Mouse (Mus musculus) heart, adult 18-20 months (tissue): ENCODE results near the gene Ppp1r9b. TPM values are rescaled to one million over a fixed set of nuclear protein-coding genes. Genes with fewer than 3 reads are reported as not detected.

Source experiments
- DNase-seq, 2 experiments: peaks; one replicate each; pipeline ENCODE4 v3.0.0; 2021 to 2022; ENCODE audit warnings: mixed read lengths in 1 of 2
- total RNA-seq, 2 experiments: library from RNA; stranded (reverse); gene quantifications; 2 replicates each; pipeline ENCODE4 v1.2.3; 2021

Gene Ppp1r9b
- total RNA-seq, 2 experiments from 2014 or later = 44.8 to 47.2 TPM

- no peak for DNase-seq
These were observed 31.6 kb downstream of the Ppp1r9b start for GRCm38 (mm10) chr11:95022237-95022992.

- DNase-seq = no peak
These were observed 32.6 kb downstream of the Ppp1r9b start for GRCm38 (mm10) chr11:95023481-95023880.

DNA sequence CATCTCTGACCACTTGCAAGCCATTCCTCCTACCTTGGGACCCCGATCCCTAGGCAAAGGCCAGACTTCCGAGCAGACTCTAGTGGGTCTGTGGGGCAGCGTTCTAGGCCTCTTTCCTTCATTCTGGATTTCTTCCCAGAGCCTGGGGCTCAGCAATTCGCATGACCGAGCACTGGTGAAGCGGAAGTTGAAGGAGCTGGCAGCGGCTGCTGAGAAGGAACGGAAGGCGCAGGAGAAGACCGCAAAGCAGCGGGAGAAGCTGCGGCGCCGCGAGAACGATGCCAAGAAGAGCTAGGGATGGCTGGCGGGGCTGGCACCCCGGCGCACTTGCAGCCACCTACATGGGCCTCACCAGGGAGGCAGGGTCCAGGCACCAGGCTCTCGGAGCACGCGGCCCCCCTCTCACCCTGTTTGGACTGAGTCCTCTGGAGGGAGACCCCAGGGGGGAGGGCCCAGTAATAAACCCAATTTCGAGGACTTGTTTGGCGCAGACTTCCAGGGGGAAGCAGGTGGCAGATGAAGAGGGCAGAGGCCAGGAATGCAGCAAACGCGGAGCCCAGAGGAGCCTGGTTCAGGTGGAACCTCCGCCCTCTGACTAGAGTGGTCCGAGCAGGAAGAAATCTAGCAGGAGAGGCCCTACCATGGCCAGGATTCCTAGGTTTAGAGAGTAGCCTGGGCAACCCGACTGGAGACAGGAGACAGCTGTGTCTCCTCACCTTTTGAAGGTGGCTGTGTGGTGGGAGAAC is 33.8 kb downstream of the Ppp1r9b start:
- DNase-seq = no peak

GRCm38 (mm10) chr11:95025227-95026012 is 34.6 kb downstream of the Ppp1r9b start:
- no peak for DNase-seq

- DNase-seq = no peak
These were observed 35.3 kb downstream of the Ppp1r9b start for GRCm38 (mm10) chr11:95026090-95026542.

- DNase-seq = no peak
These were observed 36.0 kb downstream of the Ppp1r9b start for GRCm38 (mm10) chr11:95026849-95027248.

- no peak for DNase-seq
These were observed 37.1 kb downstream of the Ppp1r9b start for GRCm38 (mm10) chr11:95027850-95028470.

GRCm38 (mm10) chr11:95032945-95033344 is 42.1 kb downstream of the Ppp1r9b start:
- no peak for DNase-seq

DNA sequence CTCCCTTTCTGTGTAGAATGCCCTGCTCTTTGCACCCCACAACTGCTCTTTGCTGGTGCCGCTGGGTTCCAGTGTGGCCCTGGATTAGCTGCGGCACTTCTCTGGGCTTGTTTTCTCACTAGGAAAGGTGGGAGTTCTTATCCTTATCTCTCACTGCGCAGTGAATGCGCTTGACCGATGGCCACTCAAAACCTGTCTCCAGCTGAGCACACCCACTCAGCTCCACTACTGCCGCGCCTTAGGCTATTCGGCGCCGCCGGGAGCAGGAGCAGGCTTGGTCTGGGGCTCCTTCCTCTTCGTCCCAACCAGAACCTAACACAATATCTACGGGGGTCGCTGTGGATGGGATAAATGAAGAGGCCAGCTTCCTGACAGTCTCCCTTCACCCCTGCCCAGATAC is 42.8 kb downstream of the Ppp1r9b start:
- DNase-seq = no peak

DNA sequence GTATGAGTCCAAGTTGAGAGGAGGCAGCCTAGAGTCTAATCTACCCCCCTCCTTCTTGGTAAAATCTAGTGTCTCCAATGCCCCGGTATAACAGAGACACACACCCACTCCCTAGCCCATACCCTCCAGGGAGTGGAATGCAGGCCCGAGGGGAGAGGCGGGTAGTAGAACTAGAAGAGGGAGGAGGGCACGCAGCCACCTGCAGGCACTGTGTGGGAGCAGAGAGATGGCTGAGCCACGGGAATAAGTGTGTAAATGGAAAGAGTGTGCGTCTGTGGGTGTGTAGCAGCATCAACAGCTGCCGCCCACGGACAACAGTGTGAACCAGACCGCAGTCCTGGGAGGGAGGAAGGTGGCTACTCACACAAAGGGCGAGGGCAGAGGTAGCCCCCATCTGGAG is 44.1 kb downstream of the Ppp1r9b start:
- DNase-seq = no peak

GRCm38 (mm10) chr11:95036521-95036920 is 45.7 kb downstream of the Ppp1r9b start:
- no peak for DNase-seq

- DNase-seq = no peak
These were observed 46.5 kb downstream of the Ppp1r9b start for GRCm38 (mm10) chr11:95037306-95037705.

- no peak for DNase-seq
These were observed 47.5 kb downstream of the Ppp1r9b start for GRCm38 (mm10) chr11:95038156-95038817.

- DNase-seq = peak in 1 of 2 experiments; percentile 58
These were observed 48.2 kb downstream of the Ppp1r9b start for GRCm38 (mm10) chr11:95038818-95039655.

DNA sequence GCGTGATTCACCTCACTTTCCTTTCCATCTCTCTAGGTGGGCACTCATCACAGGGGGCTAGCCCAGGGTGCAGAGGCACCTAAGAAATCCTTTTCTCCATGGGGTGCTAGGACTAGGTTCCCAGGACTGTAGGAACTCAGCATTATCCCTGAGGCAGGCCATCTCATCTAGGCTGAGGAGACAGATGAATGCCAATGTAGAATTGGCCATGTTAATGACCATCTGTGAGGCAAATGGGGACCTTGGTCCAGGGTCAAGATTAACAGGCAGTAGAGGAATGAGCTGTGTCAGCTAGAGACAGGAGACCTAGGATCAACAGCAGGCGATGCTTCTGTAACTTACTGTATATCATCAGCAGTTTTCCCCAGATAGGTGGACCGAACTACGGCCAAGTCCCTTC is 48.9 kb downstream of the Ppp1r9b start:
- DNase-seq = no peak

DNA sequence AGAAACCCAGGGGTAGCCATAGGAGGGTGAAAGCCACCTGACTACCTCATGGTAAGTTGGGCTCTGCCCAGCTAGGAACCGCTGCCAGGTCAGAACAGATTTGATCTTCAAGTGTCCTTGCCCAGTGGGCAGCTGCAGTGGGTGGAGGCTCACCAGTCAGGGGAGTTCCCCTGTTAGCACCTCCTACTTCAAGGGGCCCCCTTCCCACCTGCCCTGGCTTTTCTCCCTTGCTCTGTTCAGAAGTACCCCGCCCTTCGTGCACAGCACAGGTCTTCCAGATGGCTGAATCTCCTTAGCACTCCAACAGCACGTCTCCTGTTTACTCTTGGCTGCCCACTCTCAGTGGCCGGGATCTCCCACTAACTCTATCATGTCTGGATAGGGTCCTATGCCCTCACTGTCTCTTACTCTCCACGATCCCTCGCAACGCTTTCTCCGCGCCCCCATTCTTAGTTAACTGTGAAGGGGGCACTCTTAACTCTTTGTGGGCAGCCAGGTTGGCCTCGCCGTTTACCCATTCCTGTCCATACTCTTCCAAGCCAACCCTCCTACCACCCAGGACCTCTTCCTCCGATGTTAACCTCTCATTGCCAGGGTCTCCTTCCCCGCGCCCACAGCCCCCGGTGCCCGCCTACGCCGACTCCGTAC is 49.8 kb downstream of the Ppp1r9b start:
- peak; percentile 85 to 89 for DNase-seq

DNA sequence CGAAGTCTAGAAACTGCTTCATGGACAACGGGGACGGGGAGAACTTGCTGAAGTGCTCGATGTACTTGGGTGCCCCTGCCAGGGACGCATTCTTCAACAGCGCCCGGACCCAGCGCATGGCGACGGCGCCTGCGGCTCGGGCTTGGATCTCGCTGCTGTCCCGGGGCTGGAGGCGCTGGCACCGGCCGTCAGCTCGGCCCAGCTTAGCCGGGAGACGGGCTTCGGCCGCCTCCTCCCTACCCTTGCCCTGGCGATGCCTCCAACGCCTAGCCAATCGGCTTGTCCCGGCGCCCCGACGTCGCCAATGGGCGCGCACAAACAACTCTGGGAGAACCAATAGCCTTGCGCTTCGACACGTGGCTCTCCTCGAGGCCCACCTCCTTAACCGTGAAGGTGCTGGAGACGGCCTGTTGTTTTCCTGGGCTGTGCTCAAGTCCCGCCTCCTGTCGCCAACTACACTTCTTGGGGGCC is 50.3 kb downstream of the Ppp1r9b start, which contains the start of gene Pdk2:
TSS of gene Pdk2 (minus strand) at position 216 of the 471 bp plus-strand sequence.
- DNase-seq = peak; percentile 96 to 99

- peak; percentile 90 to 93 for DNase-seq
These were observed 51.3 kb downstream of the Ppp1r9b start for GRCm38 (mm10) chr11:95042096-95042495.

- no peak for DNase-seq
These were observed 52.2 kb downstream of the Ppp1r9b start for GRCm38 (mm10) chr11:95043060-95043459.

GRCm38 (mm10) chr11:95043608-95044007 is 52.8 kb downstream of the Ppp1r9b start:
- DNase-seq = no peak
